Mouse (Mus musculus): Measurements from ENCODE around the gene Pmepa1. TPM values are rescaled to one million over a fixed set of nuclear protein-coding genes. Genes with fewer than 3 reads are reported as not detected.

Gene Pmepa1
- 10 to 100 TPM; 20.4 to 24.0 TPM for total RNA-seq (2021)
- long read RNA-seq, experiment 1, full-length matches to known transcripts, result 28 of 34 reads
- long read RNA-seq, experiment 1, partial matches to known transcripts, result 1 of 34 reads
- long read RNA-seq, experiment 1, other reads (novel, unspliced or antisense), result 5 of 34 reads
- long read RNA-seq, experiment 2, full-length matches to known transcripts, result 37 of 40 reads
- long read RNA-seq, experiment 2, partial matches to known transcripts, result 0 of 40 reads
- long read RNA-seq, experiment 2, other reads (novel, unspliced or antisense), result 3 of 40 reads

DNA sequence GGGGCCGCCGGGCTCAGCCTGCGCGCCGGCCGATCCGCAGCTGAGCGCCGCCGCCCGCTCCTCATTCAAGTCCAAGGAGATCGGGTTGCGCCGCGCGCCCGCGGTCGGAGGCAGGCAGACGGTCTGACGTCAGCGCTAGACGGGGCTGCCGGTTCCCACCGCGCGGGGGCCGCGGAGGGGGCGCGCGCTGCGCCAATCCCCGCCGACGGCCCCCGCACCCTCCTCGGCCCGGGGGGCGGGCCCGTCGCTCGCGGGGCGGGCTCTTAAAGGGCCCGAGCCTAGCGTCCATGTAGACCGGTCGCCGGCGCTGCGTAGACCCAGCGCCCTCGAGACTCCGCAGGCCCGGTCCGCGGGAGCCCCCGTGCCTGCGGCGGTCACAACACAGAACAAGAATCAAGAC is at the start of gene Pmepa1:
Pmepa1 (minus strand) TSS at position 125 of the 400 bp plus-strand sequence.
- TF ChIP-seq CTCF (conservative IDR thresholded peaks at IDR 0.05), result peak; percentile 28; the same call in 1 of the 2 replicates
- peak within 1 kb of the TSS; percentile 86 for H3K27ac ChIP-seq
- H3K4me3 ChIP-seq, result peak within 1 kb of the TSS; percentile 70
- DNase-seq (ENCODE audit: low spot score in 2 of 2), result peak; percentile 88 to 90

DNA sequence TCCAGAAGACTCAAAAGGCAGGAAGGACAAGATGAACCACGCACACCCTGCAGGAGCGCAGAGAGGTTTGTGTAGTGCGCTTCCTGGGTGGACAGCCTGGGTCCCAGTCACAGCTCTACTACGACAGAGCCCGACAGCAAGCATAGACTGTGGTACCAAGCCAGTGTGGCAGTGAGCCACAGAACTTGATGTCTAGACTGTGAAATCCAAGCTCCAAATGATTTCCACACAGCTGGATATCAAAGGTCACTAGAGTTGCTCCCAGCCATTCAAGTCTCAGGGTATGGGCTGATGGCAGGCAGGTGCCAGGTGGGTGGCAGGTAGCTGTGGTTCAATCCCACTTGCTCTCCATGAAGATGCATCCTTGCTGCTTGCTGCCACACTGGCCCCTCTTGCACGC is 45.4 kb upstream of the Pmepa1 start:
- TF ChIP-seq CTCF (conservative IDR thresholded peaks at IDR 0.05), result no peak
- DNase-seq (ENCODE audit: low spot score in 2 of 2), result no peak
- Histone ChIP-seq H3K4me3 (no peak overlapping the region), H3K27ac (no peak overlapping the region)

DNA sequence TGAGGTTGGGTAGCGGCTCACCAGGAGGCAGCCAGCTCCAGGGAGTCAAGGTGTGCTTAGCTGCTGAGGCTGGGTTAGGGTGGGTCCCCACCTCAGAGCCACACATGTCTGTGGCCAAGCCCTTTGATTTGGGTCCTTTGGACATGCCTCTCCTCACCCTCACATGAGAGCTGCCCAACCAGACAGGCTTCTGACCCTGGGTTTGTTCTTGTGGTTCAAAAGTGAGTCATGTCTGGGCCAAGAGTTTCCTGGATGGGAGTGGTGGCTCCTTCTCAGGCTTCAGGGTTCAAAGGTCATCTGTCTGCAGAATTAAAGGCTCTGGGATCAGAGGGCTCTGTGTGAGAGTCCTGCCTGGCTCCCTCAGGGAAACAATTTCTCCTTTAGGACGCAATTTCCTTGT is 44.9 kb upstream of the Pmepa1 start:
- no peak for TF ChIP-seq CTCF (conservative IDR thresholded peaks at IDR 0.05)
- H3K4me3 ChIP-seq, result no peak overlapping the region
- DNase-seq (ENCODE audit: low spot score in 2 of 2), result no peak

DNA sequence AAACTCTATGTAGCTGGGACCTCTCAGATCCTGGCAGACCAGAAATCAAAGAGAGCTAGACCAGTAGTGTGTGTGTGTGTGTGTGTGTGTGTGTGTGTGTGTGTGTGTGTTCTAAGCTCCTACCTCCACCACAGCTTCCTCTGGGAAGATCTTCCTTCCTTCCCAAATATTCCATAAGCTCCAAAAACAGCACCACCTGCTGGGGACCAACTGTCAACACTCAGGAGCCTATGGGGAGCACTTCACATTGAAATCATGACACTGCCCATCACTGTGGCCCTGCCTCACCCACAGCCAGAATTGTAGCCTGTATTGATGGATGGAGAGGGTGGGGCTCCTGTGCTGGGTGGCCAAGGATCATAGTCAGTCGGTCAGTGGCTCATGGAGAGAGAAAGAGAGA is 38.0 kb upstream of the Pmepa1 start:
- DNase-seq (ENCODE audit: low spot score in 2 of 2), result no peak
- no peak overlapping the region for H3K4me3 ChIP-seq
- H3K27ac ChIP-seq, result no peak overlapping the region
- no peak for TF ChIP-seq CTCF (conservative IDR thresholded peaks at IDR 0.05)

More for the DNA sequence above, 44.9 kb upstream of the Pmepa1 start:
- no peak overlapping the region for H3K27ac ChIP-seq

DNA sequence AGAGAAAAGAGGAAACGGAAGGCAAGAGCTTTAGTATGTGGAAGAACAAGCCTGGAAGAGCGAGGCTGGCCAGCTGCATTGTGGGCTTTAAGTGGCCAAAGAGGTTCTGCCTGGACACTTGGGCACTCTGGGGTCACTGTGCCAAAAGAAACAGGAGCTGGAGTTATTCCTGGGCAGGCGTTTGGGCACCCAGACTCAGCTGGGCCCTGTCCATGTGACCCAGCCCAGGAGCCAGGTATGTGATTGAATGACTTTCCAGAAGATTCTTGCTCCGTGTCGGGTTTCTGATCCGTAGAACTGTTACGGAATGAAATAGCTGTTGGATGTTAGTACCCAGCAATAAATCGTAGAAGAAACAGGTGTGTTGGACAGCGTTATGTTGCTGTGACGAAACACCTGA is 32.2 kb upstream of the Pmepa1 start:
- Histone ChIP-seq H3K4me3 (no peak overlapping the region), H3K27ac (no peak overlapping the region)
- no peak for DNase-seq (ENCODE audit: low spot score in 2 of 2)
- TF ChIP-seq CTCF (conservative IDR thresholded peaks at IDR 0.05), result no peak

DNA sequence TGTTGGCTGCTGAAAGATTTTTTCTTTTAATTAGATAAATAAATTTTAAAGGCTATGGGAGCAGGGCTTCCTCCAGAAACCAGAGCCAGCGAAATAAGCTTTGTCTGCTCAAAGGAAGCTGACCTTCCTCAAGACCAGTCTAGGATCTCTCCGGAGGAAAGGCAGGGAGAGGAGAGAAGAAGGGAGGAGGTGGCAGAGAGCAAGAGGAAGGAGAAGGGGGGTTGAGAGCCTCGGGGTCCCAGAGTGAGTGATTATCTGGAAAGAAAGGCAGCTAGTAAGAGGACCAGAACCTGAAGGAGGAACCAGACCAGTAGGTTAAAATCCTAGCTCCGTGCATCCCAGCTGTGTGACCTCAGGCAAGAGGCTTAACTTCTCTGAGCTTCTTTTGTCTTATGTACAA is 31.7 kb upstream of the Pmepa1 start:
- TF ChIP-seq CTCF (conservative IDR thresholded peaks at IDR 0.05), result no peak
- no peak overlapping the region for H3K27ac ChIP-seq
- H3K4me3 ChIP-seq, result peak overlapping the region; percentile 12; the same call in 1 of the 2 replicates
- DNase-seq (ENCODE audit: low spot score in 2 of 2), result no peak

DNA sequence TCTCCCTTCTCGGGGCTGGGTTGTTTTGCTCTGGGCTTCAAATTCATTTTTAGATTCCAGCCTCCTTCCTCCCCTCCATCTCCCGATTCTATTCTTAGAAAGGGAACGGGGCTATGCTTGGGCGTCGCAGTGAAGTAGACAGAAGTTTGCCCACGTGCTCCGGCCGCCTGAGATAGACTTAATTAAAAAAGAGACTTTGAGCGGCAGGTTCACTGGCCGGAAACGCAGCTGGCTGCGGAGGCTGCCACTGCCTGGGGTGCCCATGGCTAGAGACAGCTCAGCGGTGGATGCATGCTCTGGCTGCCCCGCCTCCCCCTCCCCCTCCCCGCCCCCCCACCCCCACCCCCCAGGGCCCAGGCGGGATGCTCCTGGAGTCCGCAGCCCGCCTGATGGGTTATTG is 31.2 kb upstream of the Pmepa1 start:
- Histone ChIP-seq H3K27ac (no peak overlapping the region), H3K4me3 (peak overlapping the region; percentile 12; the same call in 1 of the 2 replicates)
- DNase-seq (ENCODE audit: low spot score in 2 of 2), result peak; percentile 47 to 57
- TF ChIP-seq CTCF (conservative IDR thresholded peaks at IDR 0.05), result no peak

DNA sequence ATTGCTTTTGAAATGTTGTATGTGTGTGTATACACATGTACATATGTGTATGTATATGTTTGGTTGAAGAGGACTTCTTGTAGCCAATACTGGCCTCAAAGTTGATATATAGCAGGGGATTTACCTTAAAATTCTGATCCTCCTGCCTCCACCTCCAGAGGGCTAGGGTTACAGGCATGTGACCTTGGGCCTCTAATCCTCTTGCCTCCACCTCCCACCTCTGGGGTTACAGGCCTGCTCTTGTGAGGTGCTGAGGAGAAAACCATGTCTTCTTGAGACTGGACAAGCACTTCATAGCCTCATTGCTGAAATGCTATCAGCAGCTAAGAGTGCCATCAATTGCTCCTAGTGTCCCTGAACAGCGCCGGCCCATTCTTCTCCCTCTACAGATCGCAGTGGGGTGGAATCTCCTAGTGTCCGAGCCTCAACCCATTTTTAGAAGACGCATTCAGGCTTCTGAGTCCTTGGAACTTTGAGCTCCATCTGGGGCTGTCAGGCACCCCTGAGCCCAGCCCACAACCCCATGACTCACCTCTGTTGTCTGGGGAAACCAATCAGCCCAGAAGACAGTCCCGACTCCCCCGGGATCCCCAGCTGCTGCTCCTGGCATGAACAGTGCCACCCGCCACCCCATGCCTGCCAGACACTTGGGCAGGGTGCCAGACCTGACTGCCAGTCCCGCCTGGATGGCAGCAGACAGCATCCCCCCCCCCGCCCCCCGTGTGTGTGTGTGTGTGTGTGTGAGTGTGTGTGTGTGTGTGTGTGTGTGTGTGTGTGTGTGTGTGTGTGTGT is 30.6 kb upstream of the Pmepa1 start:
- TF ChIP-seq CTCF (conservative IDR thresholded peaks at IDR 0.05), result no peak
- DNase-seq (ENCODE audit: low spot score in 2 of 2), result peak; percentile 85 to 89
- H3K4me3 ChIP-seq, result no peak overlapping the region
- 0 out of 2 replicates have a peak overlapping the region, but pooled peaks have one; percentile 7 for H3K27ac ChIP-seq

DNA sequence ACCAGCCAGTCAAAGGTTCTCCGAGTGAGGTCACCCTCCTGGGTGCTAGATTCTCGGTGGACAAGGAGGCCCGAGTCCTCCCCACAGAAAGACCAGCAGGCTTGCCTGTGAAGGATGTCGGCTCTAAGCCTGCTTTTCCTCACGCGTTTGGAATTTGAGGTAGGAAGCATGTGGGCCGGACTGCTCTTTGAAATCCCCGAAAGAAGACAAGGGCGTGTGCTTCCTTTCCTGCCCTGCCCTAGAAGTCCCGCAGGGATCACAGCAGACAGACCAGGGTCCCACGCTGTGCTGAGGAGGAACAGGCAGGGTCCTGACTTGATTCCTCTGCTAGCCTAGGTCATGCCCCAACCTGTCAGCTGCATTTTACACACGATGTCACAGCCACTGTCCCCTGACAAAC is 28.7 kb upstream of the Pmepa1 start:
- Histone ChIP-seq H3K4me3 (no peak overlapping the region), H3K27ac (no peak overlapping the region)
- no peak for TF ChIP-seq CTCF (conservative IDR thresholded peaks at IDR 0.05)
- DNase-seq (ENCODE audit: low spot score in 2 of 2), result no peak

DNA sequence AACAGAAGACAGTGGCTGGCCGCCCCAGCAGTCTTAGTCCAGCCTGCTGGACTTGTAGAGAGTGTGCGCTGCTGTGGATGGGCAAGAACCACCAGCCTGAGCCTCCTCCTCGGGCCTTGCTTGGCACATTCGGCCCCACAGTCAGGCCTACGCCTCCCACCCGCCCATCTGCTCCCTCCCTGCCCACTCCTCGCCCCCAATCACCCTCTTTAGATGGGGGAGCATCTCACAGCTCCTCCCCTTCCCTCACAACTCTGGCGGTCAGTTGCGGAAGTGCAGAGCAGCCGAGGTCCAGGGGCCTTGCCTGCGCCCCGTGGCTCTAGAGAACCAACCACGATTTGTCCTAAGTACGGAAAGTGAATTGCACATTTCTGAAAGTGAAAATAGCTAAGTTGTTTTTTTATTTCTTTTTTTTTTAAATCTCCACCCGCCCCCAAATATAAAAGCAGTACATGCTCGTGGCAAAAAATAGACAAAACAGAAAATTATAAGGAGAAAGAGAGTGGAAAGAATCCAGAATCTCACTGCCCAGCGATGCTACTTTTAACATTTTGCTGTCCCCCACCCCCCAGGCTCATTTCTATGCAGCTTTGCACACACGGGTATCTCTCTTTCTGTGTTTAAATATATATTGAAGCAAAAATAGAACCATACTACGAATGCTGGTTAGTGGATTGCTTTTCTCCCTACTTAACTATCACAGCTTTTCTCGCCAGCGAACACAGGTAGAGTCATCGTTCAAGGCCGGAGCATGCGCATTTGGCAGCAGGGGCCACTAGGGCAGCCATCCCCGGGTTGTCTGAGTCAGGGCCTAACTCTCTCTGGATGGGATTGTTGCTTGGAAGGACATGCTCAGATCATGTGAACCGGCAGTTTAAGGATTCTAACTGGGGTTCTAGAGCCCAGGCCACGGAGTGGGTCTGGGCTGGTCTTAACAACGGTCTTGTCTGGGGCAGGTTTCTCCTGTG is 24.6 kb upstream of the Pmepa1 start:
- Histone ChIP-seq H3K27ac (no peak overlapping the region; the same call in 1 of the 2 replicates), H3K4me3 (no peak overlapping the region)
- peak; percentile 67 for TF ChIP-seq CTCF (conservative IDR thresholded peaks at IDR 0.05)
- no peak for DNase-seq (ENCODE audit: low spot score in 2 of 2)

DNA sequence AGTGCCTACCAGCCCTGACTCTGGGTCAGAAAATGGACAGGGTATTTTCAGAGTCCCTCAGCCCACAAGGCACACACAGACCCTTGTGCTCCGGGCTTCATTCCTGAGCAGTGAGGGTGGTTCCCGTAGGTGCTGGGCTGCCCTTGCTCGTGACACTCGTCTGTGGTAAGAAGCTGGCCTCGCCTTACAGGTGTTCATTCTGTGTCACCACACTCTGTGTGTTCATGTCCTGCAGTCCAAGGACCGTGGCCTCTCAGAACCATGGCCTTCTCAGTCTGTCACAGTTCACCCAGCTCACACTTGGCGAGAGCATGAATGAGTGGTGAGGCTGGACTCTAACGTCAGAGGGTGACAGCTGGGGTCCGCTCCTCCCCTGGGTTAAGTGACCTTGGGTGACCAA is 20.1 kb upstream of the Pmepa1 start:
- no peak for DNase-seq (ENCODE audit: low spot score in 2 of 2)
- H3K27ac ChIP-seq, result no peak overlapping the region
- no peak for TF ChIP-seq CTCF (conservative IDR thresholded peaks at IDR 0.05)
- H3K4me3 ChIP-seq, result no peak overlapping the region

DNA sequence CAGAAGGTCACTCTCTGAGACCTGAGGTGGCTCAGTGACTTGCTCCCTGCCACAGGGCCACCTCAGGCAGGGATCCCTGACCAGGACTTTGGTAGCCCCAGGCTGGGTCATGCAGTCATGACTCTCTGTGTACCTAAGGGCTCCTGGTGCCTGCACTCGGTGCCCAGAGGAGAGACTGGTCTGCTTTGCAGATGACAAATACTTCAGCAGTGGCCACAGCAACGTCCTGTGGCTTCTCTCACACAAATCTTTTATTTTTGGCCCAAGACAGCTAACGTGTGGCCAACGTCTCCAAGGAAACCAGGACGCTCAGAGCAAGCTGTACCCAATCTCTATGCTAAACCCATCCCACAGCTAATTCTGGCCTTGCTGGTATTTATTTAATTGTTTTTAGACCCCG is 16.7 kb upstream of the Pmepa1 start:
- no peak for TF ChIP-seq CTCF (conservative IDR thresholded peaks at IDR 0.05)
- Histone ChIP-seq H3K27ac (peak overlapping the region; percentile 40; the same call in 1 of the 2 replicates), H3K4me3 (no peak overlapping the region)
- peak; percentile 43 to 47 for DNase-seq (ENCODE audit: low spot score in 2 of 2)
